Mouse (Mus musculus) small intestine, adult 2 months (tissue): Measurements from ENCODE around the gene Dera. TPM values are rescaled to one million over a fixed set of nuclear protein-coding genes. Genes with fewer than 3 reads are reported as not detected.
A peak's percentile ranks its signal among the peaks of the same experiment; 100 is the strongest.

Experiments used
- H3K27ac ChIP-seq: fragments of 200-500 bp; 2 replicates; pipeline ENCODE4 v1.5.1; 2012; ENCODE audit warnings: low read depth, low read length, control low read depth, inconsistent platforms; ENCODE audit not compliant: insufficient read depth
- H3K27me3 ChIP-seq: fragments of 200-500 bp; 2 replicates; pipeline ENCODE4 v1.6.1; 2012; ENCODE audit warnings: mild to moderate bottlenecking, moderate library complexity, low read length, inconsistent platforms; ENCODE audit not compliant: control insufficient read depth, insufficient read depth
- H3K36me3 ChIP-seq: fragments of 200-500 bp; 2 replicates; pipeline ENCODE4 v1.6.1; 2012; ENCODE audit warnings: mild to moderate bottlenecking, low read length, control low read depth, inconsistent platforms; ENCODE audit not compliant: control insufficient read depth, insufficient read depth
- H3K4me1 ChIP-seq: fragments of 200-500 bp; 2 replicates; pipeline ENCODE4 v1.6.1; 2012; ENCODE audit warnings: low read length, inconsistent platforms, mixed read lengths; ENCODE audit not compliant: control insufficient read depth, insufficient read depth, insufficient read length
- H3K4me3 ChIP-seq: fragments of 200-500 bp; 2 replicates; pipeline ENCODE4 v1.5.1; 2012; ENCODE audit warnings: low read depth, mild to moderate bottlenecking, control low read depth, inconsistent platforms, low read length, moderate library complexity
- CTCF ChIP-seq: fragments of 200-500 bp; IDR thresholded peaks from 2 replicates; pipeline ENCODE4 v1.5.1; 2012; ENCODE audit warnings: low read depth, mild to moderate bottlenecking, control low read depth, inconsistent platforms, low read length, moderate library complexity, mixed read lengths; ENCODE audit not compliant: insufficient replicate concordance, insufficient read length; ENCODE audit errors: extremely low read depth
- POLR2A ChIP-seq: fragments of 200-500 bp; IDR thresholded peaks from 2 replicates; pipeline ENCODE4 v1.6.1; 2012; ENCODE audit warnings: low read depth, mild to moderate bottlenecking, control low read depth, inconsistent platforms, low read length, moderate library complexity
- WGBS: fragments of 180-500 bp; shearing (Covaris S2); methylation state at CpG from one replicate; pipeline ENCODE4 v1.1.7; 2018; 5-methylcytosine and 5-hydroxymethylcytosine counted together
- polyA plus RNA-seq: library from polyadenylated mRNA; depleted of rRNA; stranded (reverse); fragments of >200 nt; gene quantifications from 2 replicates; pipeline ENCODE4 v1.2.3, GENCODE M21; 2012

Dera gene
- polyA plus RNA-seq, 1 experiment: 23.9 TPM

GRCm38 (mm10) chr6:137740972-137741371 is 13.4 kb upstream of the Dera start:
- WGBS: 83% methylated on average over 2 of the region's 2 CpGs
- no peak overlapping the region for H3K4me3 ChIP-seq
- peaks cover 10% of the 10 kb centered on the region; the same call in 1 of the 2 replicates for H3K4me1 ChIP-seq
- no peak for TF ChIP-seq CTCF
- TF ChIP-seq POLR2A: no peak
- no peaks in the 10 kb centered on the region for H3K27me3 ChIP-seq
- H3K27ac ChIP-seq: no peak overlapping the region
- H3K36me3 ChIP-seq: peaks cover 52% of the 10 kb centered on the region

DNA sequence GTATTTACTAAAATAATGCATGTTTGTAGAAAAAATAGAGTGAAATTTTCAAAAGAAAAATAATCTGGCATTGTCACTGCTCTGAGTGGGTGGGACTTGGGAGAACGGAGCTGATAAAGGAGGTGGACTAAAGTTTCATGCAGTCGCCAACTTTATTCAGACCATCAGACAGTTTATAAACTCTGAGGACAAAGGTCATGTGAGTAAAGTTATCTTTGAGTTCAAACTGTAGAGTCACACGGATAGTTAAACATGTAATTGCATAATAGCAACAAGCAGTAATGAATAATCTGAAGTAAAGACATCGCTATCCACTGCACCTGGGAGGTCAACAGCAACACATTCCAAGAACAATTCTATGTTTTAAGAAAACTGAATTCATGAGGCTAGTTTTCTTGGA is 9.6 kb upstream of the Dera start:
- Histone ChIP-seq H3K4me1 (peaks cover 5% of the 10 kb centered on the region; the same call in 1 of the 2 replicates), H3K27me3 (no peaks in the 10 kb centered on the region), H3K27ac (peak overlapping the region; percentile 68), H3K4me3 (no peak overlapping the region), H3K36me3 (peaks cover 57% of the 10 kb centered on the region)
- 21% methylated on average over 4 of the region's 4 CpGs for WGBS
- no peak for TF ChIP-seq POLR2A
- TF ChIP-seq CTCF: no peak

- TF ChIP-seq POLR2A: no peak
- TF ChIP-seq CTCF: no peak
- H3K36me3 ChIP-seq: peaks cover 42% of the 10 kb centered on the region
Measured at GRCm38 (mm10) chr6:137747174-137747928, 7.0 kb upstream of the Dera start.

DNA sequence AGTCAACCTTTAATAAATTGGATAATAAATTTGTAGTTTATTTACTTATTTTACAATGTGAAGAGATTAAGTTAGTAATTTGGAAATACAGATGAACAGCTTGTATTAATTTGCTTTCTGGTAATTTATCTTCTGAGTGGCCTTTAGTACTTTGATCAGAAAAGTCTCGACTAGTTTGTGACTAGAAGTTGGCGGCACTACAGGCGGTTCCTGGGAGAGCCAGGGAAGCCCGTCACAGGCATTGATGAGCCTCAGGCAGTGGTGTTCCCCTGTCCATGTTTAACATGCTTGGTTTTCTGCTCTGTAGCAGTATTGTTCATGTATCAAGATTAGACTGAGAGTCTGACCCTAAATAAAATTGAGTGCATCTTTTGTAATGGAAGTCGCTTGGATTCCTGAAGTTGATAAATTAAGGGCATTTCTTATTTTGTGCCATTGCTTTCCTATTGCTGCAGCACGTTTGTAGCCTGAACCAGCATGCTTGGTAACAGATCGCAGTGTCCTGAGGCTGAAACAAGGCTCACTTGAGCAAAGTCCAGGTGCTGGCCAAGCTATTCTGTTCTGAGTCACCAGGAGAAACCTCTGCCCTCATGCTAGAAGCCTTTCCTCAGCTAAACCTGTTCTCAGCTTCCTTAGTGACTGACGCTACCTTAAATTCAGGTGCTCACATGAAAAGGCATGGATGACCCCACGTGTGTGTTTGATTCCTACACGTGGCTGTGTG is 2.6 kb upstream of the Dera start:
- Histone ChIP-seq H3K36me3 (peaks cover 22% of the 10 kb centered on the region), H3K27me3 (no peaks in the 10 kb centered on the region), H3K27ac (peak overlapping the region; percentile 96), H3K4me1 (peaks cover 11% of the 10 kb centered on the region), H3K4me3 (no peak overlapping the region)
- no peak for TF ChIP-seq CTCF
- WGBS: 25% methylated on average over 10 of the region's 10 CpGs

More at GRCm38 (mm10) chr6:137747174-137747928, 7.0 kb upstream of the Dera start:
- Histone ChIP-seq H3K27ac (no peak overlapping the region), H3K4me3 (no peak overlapping the region), H3K4me1 (peaks cover 10% of the 10 kb centered on the region), H3K27me3 (no peaks in the 10 kb centered on the region)
- 47% methylated on average over 5 of the region's 5 CpGs for WGBS

DNA sequence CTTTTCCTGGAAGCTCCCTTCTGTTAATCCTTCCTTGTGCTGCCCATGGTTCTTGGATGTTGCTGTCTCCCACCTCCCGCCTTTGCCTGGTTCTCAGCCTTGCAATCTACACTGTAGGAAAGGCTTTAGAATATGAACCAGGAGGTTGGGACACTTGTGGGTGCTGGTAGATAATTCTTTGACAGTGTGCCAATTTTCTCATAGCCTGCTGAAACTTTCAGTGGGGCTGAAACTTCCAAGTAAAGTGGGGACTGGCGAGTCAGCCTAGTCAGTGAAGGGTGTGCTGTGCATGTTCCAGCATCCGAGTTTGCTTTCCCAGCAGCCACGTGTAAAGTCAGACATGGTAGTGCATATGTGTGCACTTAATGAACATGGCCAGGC is 2.1 kb upstream of the Dera start:
- peaks cover 11% of the 10 kb centered on the region for H3K4me1 ChIP-seq
- H3K4me3 ChIP-seq: no peak overlapping the region
- no peak for TF ChIP-seq CTCF
- no peak for TF ChIP-seq POLR2A
- 39% methylated on average over 4 of the region's 4 CpGs for WGBS
- peak overlapping the region; percentile 96 for H3K27ac ChIP-seq
- peaks cover 22% of the 10 kb centered on the region for H3K36me3 ChIP-seq
- H3K27me3 ChIP-seq: no peaks in the 10 kb centered on the region

DNA sequence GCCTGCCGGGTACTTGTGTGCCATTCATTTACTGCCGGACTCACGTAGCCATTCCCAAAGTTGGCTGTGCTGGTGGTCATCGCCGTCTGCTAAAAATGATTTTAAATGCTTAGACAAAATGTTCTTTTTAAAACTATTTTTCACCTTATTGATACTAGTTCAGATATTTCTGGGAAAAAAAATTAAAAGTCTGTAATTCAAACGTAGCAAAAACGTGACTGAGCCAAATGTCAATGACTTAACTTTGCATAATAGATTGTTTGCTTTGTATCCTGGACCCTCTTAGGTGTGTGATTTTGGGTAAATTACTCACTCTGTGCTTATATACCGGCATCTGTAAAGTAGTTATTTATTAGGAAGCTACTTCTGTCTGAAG is 499 bp downstream of the Dera start:
- H3K27ac ChIP-seq: peak overlapping the region; percentile 55
- WGBS: under 1% methylated on average over 8 of the region's 8 CpGs
- peaks cover 15% of the 10 kb centered on the region for H3K4me1 ChIP-seq
- no peak for TF ChIP-seq CTCF
- no peak for TF ChIP-seq POLR2A
- H3K36me3 ChIP-seq: peaks cover 6% of the 10 kb centered on the region
- H3K27me3 ChIP-seq: no peaks in the 10 kb centered on the region
- peak overlapping the region; percentile 71 for H3K4me3 ChIP-seq

GRCm38 (mm10) chr6:137756310-137756709 is 2.0 kb downstream of the Dera start:
- no peaks in the 10 kb centered on the region for H3K27me3 ChIP-seq
- no peak overlapping the region for H3K27ac ChIP-seq
- peaks cover 14% of the 10 kb centered on the region for H3K4me1 ChIP-seq
- no peak overlapping the region for H3K4me3 ChIP-seq
- WGBS: 73% methylated on average over 5 of the region's 5 CpGs
- TF ChIP-seq CTCF: peak; percentile 74; the same call in 1 of the 2 replicates
- no peak for TF ChIP-seq POLR2A
- peaks cover 2% of the 10 kb centered on the region for H3K36me3 ChIP-seq
